Mouse (Mus musculus) limb, embryonic 14.5 days (tissue): ENCODE measurements at regions not wholly inside any gene's neighbourhood (a gene's known extent, or its start where the extent isn't known, plus 50 kb on each side); places are given as distances from the start of the nearest gene placed in this dataset.

ENCODE experiments used
- ATAC-seq: fragments of 200-750 bp; cut with Nextera tagmentation; 2 replicates; pipeline ENCODE4 v1.8.0; 2017; ENCODE audit warnings: low read depth, moderate number of reproducible peaks, moderate TSS enrichment; ENCODE audit not compliant: low FRiP score
- DNase-seq: peaks from one replicate; pipeline ENCODE4 v3.0.0-alpha.2; 2015; ENCODE audit warnings: low spot score
- H3K27ac ChIP-seq: fragments of 300-500 bp; sonication (generic); replicated peaks from 2 replicates; pipeline ENCODE4 v1.5.1; 2014; ENCODE audit warnings: low read depth, mild to moderate bottlenecking, low read length, moderate library complexity, mixed read lengths
- H3K27me3 ChIP-seq: fragments of 300-500 bp; sonication (generic); 2 replicates; pipeline ENCODE4 v1.6.1; 2014; ENCODE audit warnings: low read length, mixed read lengths; ENCODE audit not compliant: control insufficient read depth, insufficient read depth
- H3K36me3 ChIP-seq: fragments of 300-500 bp; sonication (generic); 2 replicates; pipeline ENCODE4 v1.6.1; 2014; ENCODE audit warnings: mild to moderate bottlenecking, low read length, moderate library complexity, mixed read lengths; ENCODE audit not compliant: control insufficient read depth, insufficient read depth
- H3K4me1 ChIP-seq: fragments of 300-500 bp; sonication (generic); 2 replicates; pipeline ENCODE4 v1.6.1; 2014; ENCODE audit warnings: antibody characterized with exemption, low read length, mixed read lengths; ENCODE audit not compliant: control insufficient read depth, insufficient read depth
- H3K4me2 ChIP-seq: fragments of 300-500 bp; sonication (generic); replicated peaks from 2 replicates; pipeline ENCODE4 v1.6.1; 2014; ENCODE audit warnings: low read depth, mild to moderate bottlenecking, low read length, moderate library complexity; ENCODE audit not compliant: severe bottlenecking
- H3K4me3 ChIP-seq: fragments of 300-500 bp; sonication (generic); replicated peaks from 2 replicates; pipeline ENCODE4 v1.5.1; 2014; ENCODE audit warnings: low read length
- H3K9ac ChIP-seq: fragments of 300-500 bp; sonication (generic); 2 replicates; pipeline ENCODE4 v1.6.1; 2014; ENCODE audit warnings: mild to moderate bottlenecking, low read depth, low read length, moderate library complexity; ENCODE audit not compliant: severe bottlenecking
- H3K9me3 ChIP-seq: fragments of 300-500 bp; sonication (generic); 2 replicates; pipeline ENCODE4 v1.6.1; 2016; ENCODE audit warnings: low read length; ENCODE audit not compliant: control insufficient read depth
- POLR2A ChIP-seq: fragments of 200-500 bp; IDR thresholded peaks from 2 replicates; pipeline ENCODE4 v1.8.0; 2012; ENCODE audit warnings: inconsistent platforms, mild to moderate bottlenecking, moderate library complexity, borderline replicate concordance; ENCODE audit not compliant: insufficient read depth, insufficient read length; ENCODE audit errors: extremely low read depth
- WGBS: fragments of 180-500 bp; shearing (Covaris S2); extraction: QIAGEN DNeasy Blood & Tissue Kit; methylation state at CpG from one replicate; pipeline ENCODE4 v1.1.7; 2014; 5-methylcytosine and 5-hydroxymethylcytosine counted together

DNA sequence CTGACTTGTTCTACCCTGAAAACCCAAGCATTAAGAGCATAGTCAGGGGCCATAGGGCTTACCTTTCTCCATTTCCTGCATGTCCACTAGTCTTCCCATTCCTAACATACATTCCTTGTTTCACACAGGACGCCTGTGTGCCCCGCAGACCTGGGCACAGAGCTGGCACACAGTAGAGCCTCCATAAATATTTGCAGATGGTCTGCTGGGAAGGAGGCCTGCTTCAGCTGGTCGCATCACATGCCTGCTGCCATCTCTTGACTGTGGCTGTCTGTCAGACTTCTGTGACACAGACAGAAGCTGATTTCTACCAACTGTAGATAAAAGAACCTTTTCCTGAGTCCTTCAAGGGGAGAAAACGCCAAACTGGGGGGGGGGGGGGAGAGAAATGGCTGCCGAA is 62.8 kb upstream of the Ctnnb1 start:
- ATAC-seq (no peak), DNase-seq (no peak)
- Histone ChIP-seq H3K4me1 (peaks cover 52% of the 10 kb centered on the region), H3K27ac (peak overlapping the region; percentile 75), H3K36me3 (no peaks in the 10 kb centered on the region), H3K4me2 (peak overlapping the region; percentile 13; the same call in 1 of the 2 replicates), H3K4me3 (no peak overlapping the region), H3K9me3 (no peaks in the 10 kb centered on the region), H3K27me3 (no peaks in the 10 kb centered on the region), H3K9ac (0 out of 2 replicates have a peak overlapping the region, but pooled peaks have one; percentile 8)
- TF ChIP-seq POLR2A: no peak
- 31% methylated on average over 5 of the region's 5 CpGs for WGBS

DNA sequence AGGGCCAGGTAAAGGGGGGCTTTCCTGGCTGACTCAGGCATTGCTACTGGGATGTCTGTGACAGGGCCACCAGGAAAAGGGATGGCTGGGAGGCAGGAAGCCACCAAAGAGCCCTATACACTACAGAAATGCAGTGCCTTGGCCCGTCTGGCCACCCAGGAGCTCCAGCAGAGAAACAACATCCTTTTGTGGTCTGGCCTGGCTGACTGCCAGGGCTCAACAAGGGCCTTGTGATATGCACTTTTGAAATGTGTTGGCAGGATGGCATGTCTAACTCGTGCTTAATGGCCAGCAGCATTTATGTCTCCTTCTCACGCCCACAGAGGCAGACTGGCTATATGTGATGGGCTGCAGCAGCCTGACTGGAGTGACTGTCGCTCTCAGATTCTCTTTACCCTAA is 62.3 kb upstream of the Ctnnb1 start:
- no peak for TF ChIP-seq POLR2A
- H3K36me3 ChIP-seq: no peaks in the 10 kb centered on the region
- H3K9me3 ChIP-seq: no peaks in the 10 kb centered on the region
- H3K27ac ChIP-seq: peak overlapping the region; percentile 75
- ATAC-seq: peak; percentile 38
- no peak overlapping the region for H3K4me2 ChIP-seq
- 36% methylated on average over 4 of the region's 4 CpGs for WGBS
- no peak overlapping the region for H3K9ac ChIP-seq
- H3K27me3 ChIP-seq: no peaks in the 10 kb centered on the region
- peaks cover 52% of the 10 kb centered on the region for H3K4me1 ChIP-seq
- H3K4me3 ChIP-seq: no peak overlapping the region
- DNase-seq: peak; percentile 72

DNA sequence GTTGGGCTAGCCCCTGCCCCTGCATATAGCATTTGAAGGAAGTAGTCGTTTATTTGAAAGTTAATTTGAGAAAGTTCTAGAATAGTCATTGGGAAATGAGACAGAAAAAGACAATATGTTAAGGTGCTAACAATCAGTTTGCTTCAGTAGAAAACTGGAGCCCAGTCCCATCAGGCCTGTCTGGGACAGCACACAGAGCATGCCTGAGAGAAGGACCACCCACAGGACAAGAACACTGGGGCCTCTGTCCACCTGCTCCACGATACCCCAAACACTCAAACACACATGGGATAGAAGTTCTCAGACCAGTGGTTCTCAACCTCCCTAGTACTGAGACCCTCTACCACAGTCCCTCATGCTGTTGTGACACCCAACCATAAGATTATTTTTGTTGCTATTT is 61.2 kb upstream of the Ctnnb1 start:
- ATAC-seq: no peak
- peaks cover 48% of the 10 kb centered on the region for H3K4me1 ChIP-seq
- 74% methylated on average over 2 of the region's 2 CpGs for WGBS

DNA sequence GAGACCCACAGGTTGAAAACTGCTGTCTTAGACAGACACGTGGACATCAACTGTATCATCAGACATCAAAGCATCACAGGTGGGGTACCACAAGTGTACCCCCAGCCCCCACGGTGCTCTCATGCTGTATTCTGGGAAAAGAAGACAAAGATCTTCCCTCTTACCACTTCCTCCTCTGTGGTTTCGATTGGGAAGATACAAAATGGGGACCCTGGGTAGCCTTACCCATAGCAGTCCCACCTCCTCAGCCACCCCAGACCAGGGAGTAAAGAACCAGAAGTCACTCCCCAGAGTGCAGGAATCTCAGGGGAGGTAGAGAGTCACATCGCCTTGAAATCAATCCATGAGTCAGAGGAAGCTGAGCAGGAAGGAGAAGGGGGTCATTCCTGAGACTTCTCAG is 60.7 kb upstream of the Ctnnb1 start:
- no peak for DNase-seq
- no peak overlapping the region for H3K9ac ChIP-seq
- H3K27ac ChIP-seq: no peak overlapping the region
- no peak for ATAC-seq
- no peaks in the 10 kb centered on the region for H3K9me3 ChIP-seq
- no peaks in the 10 kb centered on the region for H3K36me3 ChIP-seq
- H3K27me3 ChIP-seq: no peaks in the 10 kb centered on the region
- TF ChIP-seq POLR2A: no peak
- no peak overlapping the region for H3K4me2 ChIP-seq
- peaks cover 48% of the 10 kb centered on the region for H3K4me1 ChIP-seq
- H3K4me3 ChIP-seq: no peak overlapping the region
- 78% methylated on average over 4 of the region's 4 CpGs for WGBS

More for the DNA sequence above, 61.2 kb upstream of the Ctnnb1 start:
- Histone ChIP-seq H3K9ac (no peak overlapping the region), H3K4me3 (no peak overlapping the region), H3K4me2 (no peak overlapping the region), H3K27ac (no peak overlapping the region), H3K27me3 (no peaks in the 10 kb centered on the region), H3K9me3 (no peaks in the 10 kb centered on the region), H3K36me3 (no peaks in the 10 kb centered on the region)
- DNase-seq: no peak
- no peak for TF ChIP-seq POLR2A

DNA sequence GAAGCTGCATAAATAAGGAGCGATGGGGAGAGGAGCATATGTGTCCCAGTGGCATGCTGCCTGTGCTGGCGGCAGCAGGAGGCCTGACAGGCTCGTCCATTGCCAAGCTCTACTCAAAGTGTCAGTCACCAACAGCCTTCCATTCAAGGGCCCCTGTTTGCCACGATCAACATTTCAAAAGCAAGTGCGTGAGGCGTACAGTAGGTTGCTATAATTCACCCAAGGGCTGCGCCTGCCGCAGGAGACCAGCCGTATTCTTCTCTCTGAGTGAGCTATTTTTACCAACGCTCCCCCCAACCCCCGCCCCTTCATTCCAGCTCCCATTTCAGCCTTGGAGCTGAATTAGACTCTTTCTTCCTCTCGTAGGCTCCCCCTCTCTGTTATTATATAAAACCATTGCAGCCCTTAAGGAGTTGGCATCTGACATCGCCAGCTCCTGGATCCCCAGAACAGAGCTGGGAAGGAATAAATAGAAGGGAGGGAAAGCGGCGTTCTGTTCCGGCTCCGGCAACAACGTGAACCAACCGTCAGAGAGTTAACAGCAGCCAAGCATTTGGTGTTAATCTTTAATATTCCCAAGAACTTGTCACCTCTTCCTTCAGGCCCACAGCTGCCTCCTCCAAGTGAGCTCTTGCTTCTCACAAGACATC is 59.5 kb upstream of the Ctnnb1 start:
- H3K4me2 ChIP-seq: peak overlapping the region; percentile 37
- peak overlapping the region; percentile 11; the same call in 1 of the 2 replicates for H3K4me3 ChIP-seq
- H3K27ac ChIP-seq: peak overlapping the region; percentile 79
- DNase-seq (peak; percentile 53), ATAC-seq (peak; percentile 50)
- H3K9ac ChIP-seq: peak overlapping the region; percentile 40
- no peaks in the 10 kb centered on the region for H3K9me3 ChIP-seq
- WGBS: 33% methylated on average over 19 of the region's 19 CpGs
- H3K27me3 ChIP-seq: no peaks in the 10 kb centered on the region
- no peak for TF ChIP-seq POLR2A
- peaks cover 48% of the 10 kb centered on the region for H3K4me1 ChIP-seq
- no peaks in the 10 kb centered on the region for H3K36me3 ChIP-seq
